Mouse (Mus musculus) embryonic facial prominence, embryonic 11.5 days (tissue): ENCODE results near the gene Tmem38b. TPM values are rescaled to one million over a fixed set of nuclear protein-coding genes. Genes with fewer than 3 reads are reported as not detected.

Experiments
- ATAC-seq: fragments of 200-750 bp; cut with Nextera tagmentation; replicated peaks from 2 replicates; pipeline ENCODE4 v1.8.0; 2017; ENCODE audit warnings: low read depth; ENCODE audit not compliant: insufficient number of reproducible peaks, low FRiP score, low TSS enrichment
- DNase-seq: peaks from one replicate; pipeline ENCODE4 v3.0.0-alpha.2; 2015; ENCODE audit warnings: low spot score
- H3K27ac ChIP-seq: fragments of 300-500 bp; sonication (generic); replicated peaks from 2 replicates; pipeline ENCODE4 v1.5.1; 2014; ENCODE audit warnings: mild to moderate bottlenecking, low read depth, low read length, control low read depth
- H3K27me3 ChIP-seq: fragments of 300-500 bp; sonication (generic); 2 replicates; pipeline ENCODE4 v1.6.1; 2014; ENCODE audit warnings: mild to moderate bottlenecking, low read length, moderate library complexity, mixed read lengths; ENCODE audit not compliant: control insufficient read depth, insufficient read depth
- H3K36me3 ChIP-seq: fragments of 300-500 bp; sonication (generic); replicated peaks from 2 replicates; pipeline ENCODE4 v1.6.1; 2014; ENCODE audit warnings: low read depth, mild to moderate bottlenecking, low read length, moderate library complexity, mixed read lengths; ENCODE audit not compliant: control insufficient read depth, insufficient read depth
- H3K4me1 ChIP-seq: fragments of 300-500 bp; sonication (generic); 2 replicates; pipeline ENCODE4 v1.6.1; 2014; ENCODE audit warnings: low read length, mixed read lengths; ENCODE audit not compliant: control insufficient read depth, insufficient read depth
- H3K4me2 ChIP-seq: fragments of 300-500 bp; sonication (generic); 2 replicates; pipeline ENCODE4 v1.6.1; 2014; ENCODE audit warnings: low read depth, mild to moderate bottlenecking, control low read depth, low read length, moderate library complexity
- H3K4me3 ChIP-seq: fragments of 300-500 bp; sonication (generic); 2 replicates; pipeline ENCODE4 v1.5.1; 2014; ENCODE audit warnings: low read depth, low read length, control low read depth
- H3K9ac ChIP-seq: fragments of 300-500 bp; sonication (generic); replicated peaks from 2 replicates; pipeline ENCODE4 v1.6.1; 2014; ENCODE audit warnings: mild to moderate bottlenecking, control low read depth, low read length
- H3K9me3 ChIP-seq: fragments of 300-500 bp; sonication (generic); replicated peaks from 2 replicates; pipeline ENCODE4 v1.6.1; 2016; ENCODE audit warnings: mild to moderate bottlenecking, low read length, inconsistent platforms, mixed read lengths; ENCODE audit not compliant: control insufficient read depth
- WGBS: fragments of 180-500 bp; shearing (Covaris S2); extraction: QIAGEN DNeasy Blood & Tissue Kit; methylation state at CpG from one replicate; pipeline ENCODE4 v1.1.7; 2014; 5-methylcytosine and 5-hydroxymethylcytosine counted together
- polyA plus RNA-seq: library from polyadenylated mRNA; unstranded; fragments of >200 nt; fragmentation: Nextera tagmentation; extraction: Ambion mirVana; gene quantifications from 2 replicates; pipeline ENCODE4 v1.2.1, GENCODE M21; 2014

Gene Tmem38b
- polyA plus RNA-seq, result 6.4 and 9.6 TPM in 2 replicates

DNA sequence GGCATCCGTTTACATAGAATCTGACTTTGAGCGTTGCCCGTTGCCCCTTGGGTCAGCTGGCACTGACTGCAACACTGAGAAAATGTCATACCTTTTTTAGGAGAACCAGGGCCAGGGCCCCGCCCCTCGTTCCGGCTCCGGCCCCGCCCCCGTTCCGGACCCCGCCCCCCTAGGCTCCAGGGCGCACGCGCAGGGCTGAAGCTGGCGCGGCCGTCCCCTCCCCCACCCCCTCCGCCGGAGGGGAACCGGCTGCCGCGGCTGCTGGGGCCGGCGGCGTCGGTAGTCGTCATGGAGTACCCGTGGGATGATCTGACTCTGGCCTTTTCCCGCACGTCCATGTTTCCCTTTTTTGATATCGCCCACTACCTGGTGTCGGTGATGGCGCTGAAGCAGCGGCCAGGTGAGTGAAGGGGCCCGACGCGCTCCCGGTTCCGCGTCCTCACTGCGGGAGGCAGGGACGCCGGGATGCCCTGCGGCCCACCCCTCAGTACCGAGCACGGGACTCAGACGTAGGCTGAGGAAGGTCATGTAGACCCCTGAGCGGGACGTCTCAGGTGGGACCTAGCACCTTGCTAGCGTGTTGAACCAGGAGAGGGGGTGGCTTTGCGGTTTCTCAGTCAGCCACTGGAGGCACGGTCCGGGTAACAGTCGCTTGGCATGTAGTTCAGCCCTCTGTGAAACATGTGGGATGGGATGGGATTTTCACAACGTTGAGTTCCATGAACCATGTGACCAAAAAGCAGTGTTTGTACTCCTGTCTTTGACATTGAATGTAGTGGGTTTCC, at the start of gene Tmem38b:
Tmem38b (plus strand) TSS at position 225 of the 785 bp plus-strand sequence.
- Histone ChIP-seq H3K4me1 (no peaks in the 10 kb centered on the region), H3K4me2 (peak within 1 kb of the TSS; percentile 70), H3K9ac (peak within 1 kb of the TSS; percentile 76), H3K4me3 (peak within 1 kb of the TSS; percentile 85), H3K27ac (no peak within 1 kb of the TSS), H3K27me3 (no peaks in the 10 kb centered on the region), H3K9me3 (no peaks in the 10 kb centered on the region), H3K36me3 (no peaks in the 10 kb centered on the region)
- WGBS, result under 1% methylated on average over 53 of the region's 55 CpGs
- DNase-seq (peak; percentile 84), ATAC-seq (peak; percentile 85)

GRCm38 (mm10) chr4:53781396-53781795, 44.4 kb upstream of the Tmem38b start:
- H3K9me3 ChIP-seq, result no peaks in the 10 kb centered on the region
- no peak overlapping the region for H3K9ac ChIP-seq
- H3K27me3 ChIP-seq, result 0 out of 2 replicates have a peak, but pooled peaks cover 4% of the 10 kb centered on the region
- ATAC-seq (no peak), DNase-seq (no peak)
- no peak overlapping the region for H3K4me2 ChIP-seq
- 47% methylated on average over 4 of the region's 4 CpGs for WGBS
- no peaks in the 10 kb centered on the region for H3K4me1 ChIP-seq
- no peak overlapping the region for H3K4me3 ChIP-seq
- no peaks in the 10 kb centered on the region for H3K36me3 ChIP-seq
- H3K27ac ChIP-seq, result no peak overlapping the region

DNA sequence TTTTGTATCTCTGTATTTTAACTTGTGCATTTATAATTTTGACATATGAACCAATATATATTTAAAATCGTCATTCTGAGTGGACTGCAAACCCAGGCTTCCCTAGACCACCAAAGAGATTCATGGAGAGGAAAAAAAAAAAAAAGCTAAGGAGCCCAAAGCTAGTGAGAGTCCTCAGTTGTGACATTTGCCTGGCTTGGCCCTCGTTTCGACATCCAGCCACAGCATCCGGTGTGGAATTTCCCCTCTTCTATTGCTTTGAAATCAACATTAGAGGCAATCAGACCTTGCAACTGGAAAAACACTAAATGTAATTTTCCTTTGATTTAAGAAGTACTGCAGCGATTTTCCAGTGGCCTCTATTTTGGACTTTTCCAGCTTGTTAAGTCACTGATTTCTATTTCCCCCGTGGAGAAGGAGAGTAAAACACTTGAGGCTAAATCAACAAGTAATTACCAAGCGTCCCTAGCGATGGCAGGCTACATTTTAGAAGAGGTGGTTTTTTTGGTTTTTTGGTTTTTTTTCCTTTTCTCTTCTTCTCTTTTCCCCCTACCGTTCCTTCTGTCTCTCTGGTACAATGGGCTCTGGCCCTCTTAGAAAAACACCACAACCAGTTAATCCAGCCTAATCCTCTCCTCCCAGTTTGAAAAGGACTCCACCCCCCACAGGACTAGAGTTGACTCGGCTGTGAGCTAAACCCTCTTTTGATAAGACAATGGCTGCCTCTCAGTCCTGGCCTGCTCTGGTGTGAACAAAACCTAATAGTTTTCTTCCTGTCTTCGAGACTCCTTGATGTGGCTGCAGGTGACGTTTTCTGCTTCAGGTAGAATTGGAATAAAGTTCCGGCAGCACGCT, 43.4 kb upstream of the Tmem38b start:
- H3K9me3 ChIP-seq, result no peaks in the 10 kb centered on the region
- H3K4me3 ChIP-seq, result no peak overlapping the region
- H3K4me2 ChIP-seq, result no peak overlapping the region
- no peak for ATAC-seq
- H3K27me3 ChIP-seq, result 0 out of 2 replicates have a peak, but pooled peaks cover 2% of the 10 kb centered on the region
- 9% methylated on average over 14 of the region's 14 CpGs for WGBS
- H3K9ac ChIP-seq, result no peak overlapping the region
- H3K27ac ChIP-seq, result no peak overlapping the region
- no peaks in the 10 kb centered on the region for H3K4me1 ChIP-seq
- peak; percentile 41 for DNase-seq
- H3K36me3 ChIP-seq, result no peaks in the 10 kb centered on the region

DNA sequence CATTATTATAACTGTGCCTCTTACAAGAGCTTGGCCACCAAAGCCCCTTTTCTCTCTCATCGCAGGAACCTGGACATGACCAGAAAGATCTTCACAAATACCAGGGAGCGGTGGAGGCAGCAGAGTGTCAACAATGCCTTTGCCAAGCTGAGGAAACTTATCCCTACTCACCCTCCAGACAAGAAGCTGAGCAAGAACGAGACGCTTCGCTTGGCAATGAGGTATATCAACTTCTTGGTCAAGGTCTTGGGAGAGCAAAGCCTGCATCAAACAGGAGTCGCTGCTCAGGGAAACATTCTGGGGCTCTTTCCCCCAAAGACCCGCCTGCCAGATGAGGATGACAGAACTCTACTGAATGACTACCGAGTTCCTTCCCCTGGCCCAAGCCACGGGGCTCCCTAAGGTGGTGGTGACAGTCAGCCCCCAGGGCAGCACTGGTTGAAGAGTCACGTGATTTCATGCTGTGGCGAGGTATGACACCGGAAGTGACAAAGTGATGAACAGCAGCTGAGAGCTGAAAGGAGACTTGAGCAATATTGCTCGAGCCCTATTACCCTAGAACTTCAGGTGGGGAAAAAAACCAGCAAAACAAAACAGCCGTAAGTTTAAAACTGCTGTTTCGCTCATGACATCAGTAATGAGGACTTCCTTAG, 40.0 kb upstream of the Tmem38b start:
- no peak for ATAC-seq
- H3K9ac ChIP-seq, result no peak overlapping the region
- H3K27me3 ChIP-seq, result no peaks in the 10 kb centered on the region
- no peak overlapping the region for H3K4me3 ChIP-seq
- no peaks in the 10 kb centered on the region for H3K4me1 ChIP-seq
- H3K4me2 ChIP-seq, result no peak overlapping the region
- no peaks in the 10 kb centered on the region for H3K36me3 ChIP-seq
- H3K27ac ChIP-seq, result no peak overlapping the region
- no peak for DNase-seq
- 83% methylated on average over 15 of the region's 15 CpGs for WGBS
- no peaks in the 10 kb centered on the region for H3K9me3 ChIP-seq

GRCm38 (mm10) chr4:53786851-53787250, 39.0 kb upstream of the Tmem38b start:
- H3K4me2 ChIP-seq, result no peak overlapping the region

DNA sequence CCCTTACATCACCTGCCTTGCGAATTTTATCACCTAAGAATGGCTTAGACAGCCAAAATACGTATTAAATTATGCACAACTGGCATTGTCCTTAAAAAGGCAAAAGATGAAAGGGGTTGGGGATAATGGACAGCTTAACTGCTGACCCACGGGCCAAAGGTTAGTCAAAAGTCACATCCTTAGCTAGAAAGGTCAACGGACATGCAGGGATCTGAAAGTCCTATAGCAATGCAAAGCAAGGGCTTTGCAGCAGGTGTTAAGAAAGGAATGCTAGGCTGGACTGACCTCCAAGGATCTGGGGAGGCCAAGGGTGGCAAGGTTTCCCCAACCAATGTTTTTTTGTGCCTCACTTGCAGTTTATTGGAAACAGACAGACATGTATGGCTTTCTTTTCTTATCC, 36.5 kb upstream of the Tmem38b start:
- Histone ChIP-seq H3K9ac (no peak overlapping the region), H3K9me3 (no peaks in the 10 kb centered on the region), H3K27me3 (no peaks in the 10 kb centered on the region), H3K4me1 (no peaks in the 10 kb centered on the region), H3K36me3 (no peaks in the 10 kb centered on the region), H3K27ac (no peak overlapping the region), H3K4me2 (no peak overlapping the region), H3K4me3 (no peak overlapping the region)
- ATAC-seq, result no peak
- 8% methylated on average over 4 of the region's 4 CpGs for WGBS
- no peak for DNase-seq

More at GRCm38 (mm10) chr4:53786851-53787250, 39.0 kb upstream of the Tmem38b start:
- no peaks in the 10 kb centered on the region for H3K27me3 ChIP-seq
- no peaks in the 10 kb centered on the region for H3K4me1 ChIP-seq
- 81% methylated on average over 5 of the region's 5 CpGs for WGBS
- no peak for DNase-seq
- no peaks in the 10 kb centered on the region for H3K9me3 ChIP-seq
- H3K9ac ChIP-seq, result no peak overlapping the region
- no peaks in the 10 kb centered on the region for H3K36me3 ChIP-seq
- no peak overlapping the region for H3K4me3 ChIP-seq
- H3K27ac ChIP-seq, result no peak overlapping the region
- no peak for ATAC-seq

DNA sequence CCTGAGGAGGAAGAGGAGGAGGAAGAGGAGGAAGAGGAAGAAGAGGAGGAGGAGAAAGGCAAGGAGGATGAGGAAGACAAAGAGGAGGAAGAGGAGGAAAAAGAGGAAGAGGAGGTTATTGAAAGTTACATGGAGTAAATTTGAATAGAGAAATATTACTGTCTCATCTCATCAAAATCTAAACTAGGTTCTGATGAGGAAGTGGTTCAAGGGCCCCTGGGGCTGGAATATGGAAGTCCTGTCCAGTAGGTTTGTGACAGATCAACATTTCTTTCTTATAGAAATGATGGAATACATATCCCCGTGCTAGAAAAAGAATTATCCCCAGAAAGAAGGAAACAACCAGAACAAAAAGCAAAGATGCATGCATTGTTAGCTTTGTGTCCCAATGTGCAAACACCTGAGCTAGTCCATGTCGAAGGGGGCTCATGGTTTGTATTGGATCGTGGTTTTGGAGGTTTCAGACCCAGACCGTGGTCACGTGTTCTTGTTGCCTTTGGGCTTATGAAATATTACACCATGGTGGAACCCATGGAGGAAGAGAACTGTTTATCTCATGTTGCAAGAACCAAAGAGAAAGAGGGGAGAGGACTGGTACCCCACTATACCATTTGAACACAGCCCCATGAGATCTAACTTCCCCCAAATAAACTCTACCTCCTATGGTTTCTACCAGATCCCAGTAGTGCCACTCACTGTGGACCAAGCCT, 31.4 kb upstream of the Tmem38b start:
- H3K27ac ChIP-seq, result no peak overlapping the region
- DNase-seq, result no peak
- no peak overlapping the region for H3K9ac ChIP-seq
- no peak overlapping the region for H3K4me2 ChIP-seq
- peaks cover 4% of the 10 kb centered on the region; the same call in 1 of the 2 replicates for H3K4me1 ChIP-seq
- ATAC-seq, result no peak
- H3K4me3 ChIP-seq, result no peak overlapping the region
- H3K36me3 ChIP-seq, result no peaks in the 10 kb centered on the region
- H3K9me3 ChIP-seq, result no peaks in the 10 kb centered on the region
- 91% methylated on average over 5 of the region's 5 CpGs for WGBS
- H3K27me3 ChIP-seq, result no peaks in the 10 kb centered on the region
